Mouse (Mus musculus) frontal cortex, postnatal 36 days (tissue): ENCODE results near the gene Polr2a.
"Not testable (repeated sequence)": the region's sequence is repeated elsewhere in the genome, so short reads cannot be mapped to it uniquely, and the experiment has no call there.

ENCODE experiments used
- DNase-seq, 2 experiments: peaks; one replicate each; pipeline ENCODE4 v3.0.0; 2022; ENCODE audit warnings: low spot score in 2 of 2

The Polr2a gene

GRCm38 (mm10) chr11:69706775-69707479 is 51.5 kb downstream of the Polr2a start:
- DNase-seq: peak in 1 of 2 experiments; percentile 36

GRCm38 (mm10) chr11:69704613-69705010 is 53.8 kb downstream of the Polr2a start:
- no peak for DNase-seq

GRCm38 (mm10) chr11:69703814-69704612 is 54.4 kb downstream of the Polr2a start:
- DNase-seq: no peak

- DNase-seq: not testable (repeated sequence)
Observed at GRCm38 (mm10) chr11:69703381-69703780, 55.1 kb downstream of the Polr2a start.

GRCm38 (mm10) chr11:69702886-69703285 is 55.6 kb downstream of the Polr2a start:
- DNase-seq: not testable (repeated sequence)

GRCm38 (mm10) chr11:69699595-69699994 is 58.8 kb downstream of the Polr2a start:
- DNase-seq: no peak

GRCm38 (mm10) chr11:69698574-69698973 is 59.9 kb downstream of the Polr2a start:
- no peak for DNase-seq

- no peak for DNase-seq
Observed at GRCm38 (mm10) chr11:69697396-69697795, 61.0 kb downstream of the Polr2a start.

- peak in 1 of 2 experiments; percentile 51 for DNase-seq
Observed at GRCm38 (mm10) chr11:69695361-69696181, 62.9 kb downstream of the Polr2a start, which contains the start of the genes Tnfsf12 and Tnfsfm13. Gene Tnfsf12 (minus strand): TSS chr11:69695849. Gene Tnfsfm13 (minus strand): TSS chr11:69696098.

GRCm38 (mm10) chr11:69695046-69695360 is 63.4 kb downstream of the Polr2a start:
- peak in 1 of 2 experiments; percentile 60 for DNase-seq

GRCm38 (mm10) chr11:69693421-69693965 is 64.9 kb downstream of the Polr2a start:
- DNase-seq: no peak

- no peak for DNase-seq
Observed at GRCm38 (mm10) chr11:69692863-69693262, 65.6 kb downstream of the Polr2a start.

- DNase-seq: no peak
Observed at GRCm38 (mm10) chr11:69692196-69692811, 66.1 kb downstream of the Polr2a start.

GRCm38 (mm10) chr11:69689891-69690290 is 68.5 kb downstream of the Polr2a start:
- no peak for DNase-seq

GRCm38 (mm10) chr11:69687061-69687460 is 71.4 kb downstream of the Polr2a start:
- DNase-seq: no peak

- DNase-seq: no peak
Observed at GRCm38 (mm10) chr11:69686377-69686776, 72.1 kb downstream of the Polr2a start.

GRCm38 (mm10) chr11:69685526-69686148 is 72.8 kb downstream of the Polr2a start, which contains the start of gene Tnfsf13:
Gene Tnfsf13 (minus strand): TSS chr11:69685784.
- peak in 1 of 2 experiments; percentile 56 for DNase-seq

GRCm38 (mm10) chr11:69684936-69685335 is 73.5 kb downstream of the Polr2a start:
- DNase-seq: no peak

- DNase-seq: no peak
Observed at GRCm38 (mm10) chr11:69684128-69684745, 74.2 kb downstream of the Polr2a start.
